Mouse (Mus musculus): ENCODE measurements around the gene Cadm4. TPM values are rescaled to one million over a fixed set of nuclear protein-coding genes. Genes with fewer than 3 reads are reported as not detected.
"Not testable (repeated sequence)": the region's sequence is repeated elsewhere in the genome, so short reads cannot be mapped to it uniquely, and the experiment has no call there.

Cadm4 gene
- polyA plus RNA-seq, 1 experiment from 2014 or later = 0.23 TPM

DNA sequence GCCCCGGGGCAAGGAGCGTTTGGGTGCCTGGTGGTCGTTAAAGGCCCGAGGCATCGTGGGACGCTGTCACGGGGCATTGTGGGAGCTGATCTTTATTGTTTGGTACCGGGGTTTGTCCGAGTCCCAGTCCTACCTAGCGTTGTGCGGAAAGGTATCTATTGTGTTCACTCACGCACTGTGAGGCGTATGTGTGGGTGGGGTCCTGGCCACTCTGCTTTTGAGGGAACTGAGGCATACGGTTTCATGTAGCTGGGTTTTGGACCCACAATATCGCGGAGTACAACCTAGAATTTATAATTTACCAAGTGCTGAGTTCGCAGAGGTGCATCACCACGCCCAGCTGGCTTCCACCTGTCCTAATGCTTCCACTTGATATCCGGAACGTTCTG lies 25.9 kb downstream of the Cadm4 start:
- Histone ChIP-seq H3K36me3 (ENCODE audit: control insufficient read depth, insufficient read depth, low read length) (peaks cover 3% of the 10 kb centered on the region; the same call in 1 of the 2 replicates), H3K4me3 (ENCODE audit: low read depth, low read length) (peak overlapping the region; percentile 51), H3K4me1 (ENCODE audit: control insufficient read depth, insufficient read depth, low read length) (peaks cover 8% of the 10 kb centered on the region), H3K27me3 (ENCODE audit: control insufficient read depth, insufficient read depth, low read length) (peaks cover 12% of the 10 kb centered on the region), H3K9me3 (replicated peaks; ENCODE audit: control insufficient read depth, low read length) (no peaks in the 10 kb centered on the region), H3K27ac (ENCODE audit: low read depth, low read length) (peak overlapping the region; percentile 98), H3K9ac (ENCODE audit: low read depth, low read length) (peak overlapping the region; percentile 98), H3K4me2 (peak overlapping the region; percentile 81)
- WGBS (ENCODE audit: insufficient replicate concordance) = 2% methylated on average over 20 of the region's 20 CpGs
- no peak; the same call in 1 of the 2 replicates for ATAC-seq (replicated peaks; ENCODE audit: insufficient number of reproducible peaks, low FRiP score, low TSS enrichment)

DNA sequence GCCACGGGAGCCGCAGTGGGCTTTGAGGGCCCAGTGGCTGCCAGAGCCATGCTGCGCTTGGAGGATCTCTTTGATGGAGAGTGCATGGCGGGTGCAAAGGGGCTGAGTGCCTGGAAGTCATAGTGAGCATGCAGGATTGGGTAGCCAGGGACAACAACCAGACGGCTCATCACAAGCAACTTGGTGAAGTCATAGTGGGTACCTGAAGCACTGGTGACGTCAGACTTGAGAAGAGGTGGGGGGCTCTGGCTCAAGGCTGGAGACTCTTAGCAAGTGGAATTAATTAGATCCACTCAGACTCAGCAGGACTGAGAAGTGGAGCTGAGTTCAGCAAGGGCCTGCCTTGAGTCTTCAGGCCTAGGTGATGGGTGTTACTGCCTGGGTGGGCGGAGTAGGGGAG lies 30.5 kb downstream of the Cadm4 start, which contains the start of gene AC161166.1:
Gene AC161166.1 (minus strand): TSS at position 101 of the 400 bp plus-strand sequence.
- H3K36me3 ChIP-seq (ENCODE audit: control insufficient read depth, insufficient read depth, low read length) = peaks cover 5% of the 10 kb centered on the region; the same call in 1 of the 2 replicates
- ATAC-seq (replicated peaks; ENCODE audit: insufficient number of reproducible peaks, low FRiP score, low TSS enrichment) = no peak
- no peak within 1 kb of the TSS for H3K4me3 ChIP-seq (ENCODE audit: low read depth, low read length)
- no peaks in the 10 kb centered on the region for H3K9me3 ChIP-seq (replicated peaks; ENCODE audit: control insufficient read depth, low read length)
- WGBS (ENCODE audit: insufficient replicate concordance) = 87% methylated on average over 7 of the region's 7 CpGs
- no peak within 1 kb of the TSS for H3K4me2 ChIP-seq
- H3K4me1 ChIP-seq (ENCODE audit: control insufficient read depth, insufficient read depth, low read length) = no peaks in the 10 kb centered on the region
- H3K27ac ChIP-seq (ENCODE audit: low read depth, low read length) = no peak within 1 kb of the TSS
- H3K9ac ChIP-seq (ENCODE audit: low read depth, low read length) = no peak within 1 kb of the TSS
- no peaks in the 10 kb centered on the region for H3K27me3 ChIP-seq (ENCODE audit: control insufficient read depth, insufficient read depth, low read length)

DNA sequence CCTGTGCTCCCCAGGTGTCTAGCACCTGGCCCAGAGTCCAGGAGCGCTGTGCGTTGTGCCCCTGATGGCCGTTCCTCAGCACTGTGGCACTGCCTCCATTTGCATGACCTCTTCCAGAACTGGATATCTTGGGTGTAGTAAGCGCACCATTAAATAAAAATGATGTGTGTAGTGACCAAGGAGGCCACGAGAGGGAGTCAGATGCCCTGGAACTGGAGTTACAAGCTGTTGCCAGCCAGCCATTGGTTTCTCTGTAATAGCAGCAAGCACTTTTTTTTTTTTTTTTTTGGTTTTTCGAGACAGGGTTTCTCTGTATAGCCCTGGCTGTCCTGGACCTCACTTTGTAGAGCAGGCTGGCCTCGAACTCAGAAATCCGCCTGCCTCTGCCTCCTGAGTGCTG lies 34.5 kb downstream of the Cadm4 start:
- not testable (repeated sequence) for H3K9ac ChIP-seq (ENCODE audit: low read depth, low read length); H3K9me3 ChIP-seq (replicated peaks; ENCODE audit: control insufficient read depth, low read length); H3K27me3 ChIP-seq (ENCODE audit: control insufficient read depth, insufficient read depth, low read length); H3K36me3 ChIP-seq (ENCODE audit: control insufficient read depth, insufficient read depth, low read length); H3K4me1 ChIP-seq (ENCODE audit: control insufficient read depth, insufficient read depth, low read length); H3K27ac ChIP-seq (ENCODE audit: low read depth, low read length); H3K4me3 ChIP-seq (ENCODE audit: low read depth, low read length); H3K4me2 ChIP-seq; ATAC-seq (replicated peaks; ENCODE audit: insufficient number of reproducible peaks, low FRiP score, low TSS enrichment)
- 59% methylated on average over 8 of the region's 8 CpGs for WGBS (ENCODE audit: insufficient replicate concordance)

DNA sequence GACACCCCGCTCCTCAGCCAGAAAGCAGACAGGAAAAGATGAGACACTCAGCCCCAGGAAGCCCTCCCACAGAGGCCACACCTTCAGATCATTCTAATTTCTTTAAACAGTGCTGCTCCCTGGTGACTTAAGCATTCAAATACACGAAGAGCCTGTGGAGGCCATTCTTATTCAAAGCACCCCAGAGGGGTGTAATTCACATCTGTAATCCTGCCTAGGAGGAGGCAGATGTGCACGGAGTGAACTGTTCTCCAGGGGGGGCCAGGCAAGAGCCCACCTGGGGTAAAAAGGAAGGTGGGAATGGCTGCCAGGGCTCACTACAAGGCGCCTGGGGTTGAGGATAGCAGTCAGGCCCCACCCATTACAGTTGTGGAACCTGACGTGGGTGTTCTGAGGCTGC lies 35.3 kb downstream of the Cadm4 start:
- Histone ChIP-seq H3K36me3 (ENCODE audit: control insufficient read depth, insufficient read depth, low read length) (peaks cover 2% of the 10 kb centered on the region; the same call in 1 of the 2 replicates), H3K4me2 (no peak overlapping the region), H3K27ac (ENCODE audit: low read depth, low read length) (no peak overlapping the region), H3K27me3 (ENCODE audit: control insufficient read depth, insufficient read depth, low read length) (no peaks in the 10 kb centered on the region), H3K9ac (ENCODE audit: low read depth, low read length) (no peak overlapping the region), H3K9me3 (replicated peaks; ENCODE audit: control insufficient read depth, low read length) (no peaks in the 10 kb centered on the region), H3K4me3 (ENCODE audit: low read depth, low read length) (no peak overlapping the region), H3K4me1 (ENCODE audit: control insufficient read depth, insufficient read depth, low read length) (no peaks in the 10 kb centered on the region)
- 54% methylated on average over 5 of the region's 5 CpGs for WGBS (ENCODE audit: insufficient replicate concordance)
- no peak for ATAC-seq (replicated peaks; ENCODE audit: insufficient number of reproducible peaks, low FRiP score, low TSS enrichment)

DNA sequence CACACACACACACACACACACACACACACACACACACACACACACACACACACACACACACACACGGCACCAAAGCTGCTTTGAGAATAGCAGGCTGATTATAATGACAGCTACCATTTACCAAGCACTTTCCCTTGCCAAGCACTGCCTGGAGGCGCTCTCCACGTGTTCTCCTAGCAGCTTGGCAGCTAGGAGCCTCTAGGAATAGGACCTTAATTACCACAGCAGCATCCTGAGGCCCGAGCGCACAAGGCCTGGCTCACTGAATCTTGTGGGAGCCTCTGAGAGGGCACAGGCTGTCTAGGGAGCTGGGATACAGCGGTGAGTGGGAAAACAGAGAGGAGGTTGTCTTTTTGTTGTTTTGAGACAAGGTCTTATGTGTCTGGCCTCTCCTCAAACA lies 35.8 kb downstream of the Cadm4 start:
- H3K9me3 ChIP-seq (replicated peaks; ENCODE audit: control insufficient read depth, low read length) = no peaks in the 10 kb centered on the region
- no peak overlapping the region for H3K4me2 ChIP-seq
- WGBS (ENCODE audit: insufficient replicate concordance) = 53% methylated on average over 5 of the region's 6 CpGs
- no peaks in the 10 kb centered on the region for H3K27me3 ChIP-seq (ENCODE audit: control insufficient read depth, insufficient read depth, low read length)
- no peaks in the 10 kb centered on the region for H3K4me1 ChIP-seq (ENCODE audit: control insufficient read depth, insufficient read depth, low read length)
- no peak for ATAC-seq (replicated peaks; ENCODE audit: insufficient number of reproducible peaks, low FRiP score, low TSS enrichment)
- no peak overlapping the region for H3K9ac ChIP-seq (ENCODE audit: low read depth, low read length)
- H3K27ac ChIP-seq (ENCODE audit: low read depth, low read length) = no peak overlapping the region
- no peak overlapping the region for H3K4me3 ChIP-seq (ENCODE audit: low read depth, low read length)
- H3K36me3 ChIP-seq (ENCODE audit: control insufficient read depth, insufficient read depth, low read length) = peaks cover 2% of the 10 kb centered on the region; the same call in 1 of the 2 replicates

DNA sequence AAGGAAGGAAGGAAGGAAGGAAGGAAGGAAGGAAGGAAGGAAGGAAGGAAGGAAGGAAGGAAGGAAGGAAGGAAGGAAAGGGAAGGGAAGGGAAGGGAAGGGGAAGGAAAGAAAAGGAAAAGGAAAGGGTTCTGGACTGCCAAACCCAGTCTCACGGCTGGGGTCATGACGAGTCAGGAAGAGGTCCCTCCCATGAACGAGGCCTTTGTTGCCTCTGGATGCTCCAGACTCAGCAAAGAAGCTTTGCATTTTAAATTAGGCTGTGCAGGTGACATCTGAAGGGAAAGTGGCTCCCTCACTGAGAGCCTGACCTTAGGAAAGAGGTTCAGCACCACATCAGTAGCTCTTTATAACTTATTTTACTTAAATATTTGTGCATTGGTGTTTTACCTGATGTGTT lies 37.3 kb downstream of the Cadm4 start:
- WGBS (ENCODE audit: insufficient replicate concordance) = 62% methylated on average over 3 of the region's 3 CpGs
- H3K4me3 ChIP-seq (ENCODE audit: low read depth, low read length) = no peak overlapping the region
- no peak for ATAC-seq (replicated peaks; ENCODE audit: insufficient number of reproducible peaks, low FRiP score, low TSS enrichment)
- no peaks in the 10 kb centered on the region for H3K4me1 ChIP-seq (ENCODE audit: control insufficient read depth, insufficient read depth, low read length)
- no peak overlapping the region for H3K4me2 ChIP-seq
- no peak overlapping the region for H3K27ac ChIP-seq (ENCODE audit: low read depth, low read length)
- H3K9ac ChIP-seq (ENCODE audit: low read depth, low read length) = no peak overlapping the region
- H3K36me3 ChIP-seq (ENCODE audit: control insufficient read depth, insufficient read depth, low read length) = peaks cover 2% of the 10 kb centered on the region; the same call in 1 of the 2 replicates
- no peaks in the 10 kb centered on the region for H3K27me3 ChIP-seq (ENCODE audit: control insufficient read depth, insufficient read depth, low read length)
- H3K9me3 ChIP-seq (replicated peaks; ENCODE audit: control insufficient read depth, low read length) = no peaks in the 10 kb centered on the region

DNA sequence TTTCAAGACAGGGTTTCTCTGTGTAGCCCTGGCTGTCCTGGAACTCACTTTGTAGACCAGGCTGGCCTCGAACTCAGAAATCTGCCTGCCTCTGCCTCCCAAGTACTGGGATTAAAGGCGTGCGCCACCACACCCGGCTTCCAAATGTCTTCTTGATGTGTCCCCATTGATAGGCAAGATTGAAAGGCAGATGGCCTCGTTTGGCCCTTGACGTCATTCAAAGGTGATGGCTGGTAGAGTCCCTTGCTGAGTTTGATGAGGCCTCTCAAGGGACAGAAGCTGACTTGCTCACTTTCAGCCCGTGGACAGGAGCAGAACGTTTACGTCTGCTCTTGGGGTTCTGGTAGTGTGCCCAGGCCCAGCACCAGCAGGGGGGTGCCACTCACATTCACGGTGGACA lies 38.2 kb downstream of the Cadm4 start:
- 87% methylated on average over 9 of the region's 10 CpGs for WGBS (ENCODE audit: insufficient replicate concordance)
- ATAC-seq (replicated peaks; ENCODE audit: insufficient number of reproducible peaks, low FRiP score, low TSS enrichment) = not testable (repeated sequence)

DNA sequence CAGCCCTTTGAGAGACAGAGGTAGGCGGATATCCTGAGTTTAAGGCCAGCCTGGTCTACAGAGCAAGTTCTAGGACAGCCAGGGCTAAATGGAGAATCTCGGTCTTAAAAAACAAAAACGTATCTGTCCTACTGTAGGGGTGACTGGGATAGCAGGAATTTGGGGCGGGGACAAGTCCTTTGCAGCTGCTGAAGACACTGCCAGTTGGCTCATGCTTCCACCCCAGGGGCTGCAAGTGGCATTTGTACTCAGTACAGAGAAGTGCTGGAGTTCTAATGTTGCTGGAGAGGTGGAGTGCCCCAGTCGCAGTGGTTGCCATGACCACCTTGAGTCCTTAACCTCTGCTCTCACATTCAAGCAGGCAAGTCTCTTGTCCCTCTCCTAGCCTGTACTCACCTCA lies 41.0 kb downstream of the Cadm4 start:
- Histone ChIP-seq H3K4me3 (ENCODE audit: low read depth, low read length) (no peak overlapping the region), H3K27me3 (ENCODE audit: control insufficient read depth, insufficient read depth, low read length) (no peaks in the 10 kb centered on the region), H3K4me2 (no peak overlapping the region), H3K4me1 (ENCODE audit: control insufficient read depth, insufficient read depth, low read length) (no peaks in the 10 kb centered on the region), H3K9me3 (replicated peaks; ENCODE audit: control insufficient read depth, low read length) (no peaks in the 10 kb centered on the region), H3K9ac (ENCODE audit: low read depth, low read length) (no peak overlapping the region), H3K36me3 (ENCODE audit: control insufficient read depth, insufficient read depth, low read length) (no peaks in the 10 kb centered on the region), H3K27ac (ENCODE audit: low read depth, low read length) (no peak overlapping the region)
- ATAC-seq (replicated peaks; ENCODE audit: insufficient number of reproducible peaks, low FRiP score, low TSS enrichment) = no peak
- WGBS (ENCODE audit: insufficient replicate concordance) = 57% methylated on average over 5 of the region's 5 CpGs

More for the DNA sequence above, 38.2 kb downstream of the Cadm4 start:
- not testable (repeated sequence) for H3K36me3 ChIP-seq (ENCODE audit: control insufficient read depth, insufficient read depth, low read length); H3K9me3 ChIP-seq (replicated peaks; ENCODE audit: control insufficient read depth, low read length); H3K9ac ChIP-seq (ENCODE audit: low read depth, low read length); H3K4me3 ChIP-seq (ENCODE audit: low read depth, low read length); H3K27ac ChIP-seq (ENCODE audit: low read depth, low read length); H3K4me2 ChIP-seq; H3K4me1 ChIP-seq (ENCODE audit: control insufficient read depth, insufficient read depth, low read length); H3K27me3 ChIP-seq (ENCODE audit: control insufficient read depth, insufficient read depth, low read length)

DNA sequence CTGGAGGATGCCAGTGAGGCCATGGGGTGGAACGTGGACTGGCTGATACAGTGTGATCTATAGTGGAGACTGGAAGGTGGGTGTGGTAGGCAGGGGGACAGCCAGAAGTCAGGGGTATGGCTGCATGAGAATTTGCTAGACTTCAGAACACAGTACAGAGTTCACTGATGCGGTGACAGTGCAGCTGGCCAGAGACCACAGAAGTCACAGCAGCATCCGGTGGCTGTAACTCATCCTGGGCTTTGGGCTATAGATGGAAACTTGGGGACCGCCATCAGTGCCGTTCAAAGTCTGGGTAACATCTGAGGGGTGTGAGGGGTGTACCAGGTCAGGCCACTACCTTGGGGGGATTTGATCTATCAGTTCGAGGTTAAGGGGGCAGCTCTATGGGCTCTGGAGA lies 41.9 kb downstream of the Cadm4 start:
- Histone ChIP-seq H3K36me3 (ENCODE audit: control insufficient read depth, insufficient read depth, low read length) (no peaks in the 10 kb centered on the region), H3K9ac (ENCODE audit: low read depth, low read length) (no peak overlapping the region), H3K27ac (ENCODE audit: low read depth, low read length) (no peak overlapping the region), H3K9me3 (replicated peaks; ENCODE audit: control insufficient read depth, low read length) (no peaks in the 10 kb centered on the region), H3K4me3 (ENCODE audit: low read depth, low read length) (no peak overlapping the region), H3K27me3 (ENCODE audit: control insufficient read depth, insufficient read depth, low read length) (no peaks in the 10 kb centered on the region), H3K4me2 (no peak overlapping the region), H3K4me1 (ENCODE audit: control insufficient read depth, insufficient read depth, low read length) (no peaks in the 10 kb centered on the region)
- ATAC-seq (replicated peaks; ENCODE audit: insufficient number of reproducible peaks, low FRiP score, low TSS enrichment) = no peak
- WGBS (ENCODE audit: insufficient replicate concordance) = 85% methylated on average over 6 of the region's 6 CpGs

Measured in heart, embryonic 11.5 days (tissue).